Mouse (Mus musculus) testis, adult 2 months (tissue): ENCODE data around the gene Mcf2l.

Source experiments
- CTCF ChIP-seq: fragments of 200-500 bp; IDR thresholded peaks from 2 replicates; pipeline ENCODE4 v1.5.1; 2012; ENCODE audit warnings: low read depth, mild to moderate bottlenecking, inconsistent platforms, low read length, moderate library complexity; ENCODE audit not compliant: control insufficient read depth, insufficient read depth, insufficient replicate concordance
- POLR2A ChIP-seq: fragments of 200-500 bp; IDR thresholded peaks from 2 replicates; pipeline ENCODE4 v1.6.1; 2012; ENCODE audit warnings: low read depth, mild to moderate bottlenecking, inconsistent platforms, low read length, moderate library complexity; ENCODE audit not compliant: control insufficient read depth

DNA sequence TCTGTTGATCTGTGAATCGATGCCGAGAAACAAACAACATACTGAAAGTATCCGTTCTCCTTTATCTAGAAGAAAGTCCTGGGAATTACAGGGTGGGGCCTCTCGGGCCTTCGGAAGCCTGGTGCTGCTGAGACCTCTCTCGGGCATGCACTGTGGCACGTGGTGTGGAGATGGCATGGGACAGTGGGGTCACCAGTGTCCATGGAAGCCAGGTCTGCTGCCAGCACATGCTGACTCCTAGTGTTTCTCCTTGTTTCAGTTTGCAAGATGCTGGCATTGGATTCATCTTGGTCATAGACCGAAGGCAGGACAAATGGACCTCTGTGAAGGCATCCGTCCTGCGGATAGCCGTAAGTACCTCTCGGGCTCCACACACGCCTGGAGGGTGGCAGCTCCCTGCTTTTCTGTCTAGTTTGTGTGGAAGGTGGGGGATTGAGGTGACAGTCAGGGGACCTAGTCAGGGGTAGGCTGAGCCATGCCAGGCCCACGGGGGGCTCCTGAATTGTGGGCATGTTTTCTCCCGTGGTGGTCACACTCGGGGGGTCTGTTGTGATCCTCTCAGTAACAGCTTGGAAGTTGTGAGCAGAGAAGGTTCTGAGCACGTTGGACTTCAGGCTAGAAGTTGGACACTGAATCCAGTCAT, 111.1 kb downstream of the Mcf2l start:
- TF ChIP-seq CTCF (no peak), POLR2A (no peak)
